Mouse (Mus musculus) layer of hippocampus, adult 9-11 months (tissue): ENCODE measurements around the gene Arhgap15.

Experiments
- DNase-seq: peaks from one replicate; pipeline ENCODE4 v3.0.0; 2022

The Arhgap15 gene

GRCm38 (mm10) chr2:44044088-44044487 is 295.5 kb downstream of the Arhgap15 start:
- DNase-seq: no peak

- DNase-seq: no peak
These were observed 296.0 kb downstream of the Arhgap15 start for GRCm38 (mm10) chr2:44044634-44045033.

DNA sequence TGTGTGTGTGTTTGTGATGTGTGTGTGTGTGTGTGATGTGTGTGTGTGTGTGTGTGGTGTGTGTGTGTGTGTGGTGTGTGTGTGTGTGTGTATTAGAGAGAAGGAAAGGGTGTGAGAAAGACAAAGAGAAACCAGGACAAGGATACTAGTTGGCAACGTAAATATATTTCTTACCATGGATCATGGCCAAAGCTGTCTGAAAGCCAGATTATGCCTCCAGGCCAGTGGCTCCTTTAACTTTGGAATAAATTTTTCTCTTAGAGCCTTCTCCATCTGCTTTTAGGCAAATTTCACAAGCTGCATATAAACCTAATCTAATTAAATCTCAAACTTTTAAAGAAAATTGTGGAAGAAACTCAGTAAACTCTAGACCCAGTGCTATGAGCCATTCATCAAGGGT is 296.6 kb downstream of the Arhgap15 start:
- no peak for DNase-seq

- DNase-seq: no peak
These were observed 311.7 kb downstream of the Arhgap15 start for GRCm38 (mm10) chr2:44060306-44060705.

DNA sequence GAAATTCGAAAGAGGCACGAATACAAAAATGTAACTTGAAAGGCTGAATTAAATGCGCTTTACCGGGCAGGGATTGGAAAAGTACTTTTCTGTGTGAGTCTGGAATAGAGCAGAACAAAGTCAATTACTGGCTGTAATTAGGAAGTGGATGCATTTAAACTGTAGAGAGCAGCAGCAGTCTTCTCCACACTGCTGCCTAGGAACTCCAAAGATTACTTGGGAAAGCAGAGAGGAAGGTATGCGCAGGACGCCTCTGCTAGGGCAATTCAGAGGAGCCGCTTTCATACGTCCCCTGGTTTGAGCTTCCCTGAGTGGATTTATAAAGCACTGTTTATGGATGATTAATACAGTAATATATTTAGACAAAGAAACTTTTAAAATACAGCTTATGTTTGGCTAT is 312.1 kb downstream of the Arhgap15 start:
- peak; percentile 38 for DNase-seq

GRCm38 (mm10) chr2:44065067-44065466 is 316.4 kb downstream of the Arhgap15 start:
- DNase-seq: no peak

- no peak for DNase-seq
These were observed 319.7 kb downstream of the Arhgap15 start for GRCm38 (mm10) chr2:44068151-44068840.

- peak; percentile 35 for DNase-seq
These were observed 320.3 kb downstream of the Arhgap15 start for GRCm38 (mm10) chr2:44068906-44069305.

DNA sequence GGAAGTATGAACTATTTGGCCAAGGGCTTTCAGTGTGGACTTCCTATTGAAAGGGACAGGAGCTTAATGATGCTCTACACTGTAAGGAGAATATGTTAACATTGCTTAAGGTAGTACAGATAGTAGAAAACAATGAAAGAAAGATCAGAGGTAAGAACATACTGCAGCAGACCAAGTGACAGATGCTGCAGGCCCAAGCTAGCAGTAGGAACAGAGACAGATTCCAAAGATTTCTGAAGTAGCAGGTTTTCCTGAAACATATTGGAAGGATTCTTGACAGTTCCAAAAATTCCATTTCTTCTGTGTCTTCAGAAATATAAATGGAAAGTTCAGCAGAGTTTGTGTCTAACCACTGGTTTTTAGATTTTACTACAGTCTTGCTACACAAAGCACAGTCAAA is 327.9 kb downstream of the Arhgap15 start:
- no peak for DNase-seq

DNA sequence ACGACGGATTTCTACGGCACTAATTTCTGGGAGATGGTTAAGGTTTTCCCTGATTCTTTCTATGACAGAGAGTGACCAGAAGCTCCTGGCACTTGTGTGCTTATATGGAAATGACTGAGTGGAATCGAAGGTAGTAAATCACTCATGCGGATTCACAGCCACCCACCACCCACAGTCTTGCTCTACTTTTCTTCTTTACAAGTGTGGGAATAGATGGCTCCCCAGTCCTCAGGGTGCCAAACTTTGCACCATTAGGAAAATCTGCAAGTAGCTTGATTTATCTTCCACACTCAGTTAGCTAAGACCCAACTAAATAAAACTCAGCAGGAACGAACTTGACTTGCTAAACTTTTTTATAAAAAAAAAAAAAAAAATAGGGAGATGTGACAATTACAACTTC is 331.9 kb downstream of the Arhgap15 start:
- DNase-seq: no peak

DNA sequence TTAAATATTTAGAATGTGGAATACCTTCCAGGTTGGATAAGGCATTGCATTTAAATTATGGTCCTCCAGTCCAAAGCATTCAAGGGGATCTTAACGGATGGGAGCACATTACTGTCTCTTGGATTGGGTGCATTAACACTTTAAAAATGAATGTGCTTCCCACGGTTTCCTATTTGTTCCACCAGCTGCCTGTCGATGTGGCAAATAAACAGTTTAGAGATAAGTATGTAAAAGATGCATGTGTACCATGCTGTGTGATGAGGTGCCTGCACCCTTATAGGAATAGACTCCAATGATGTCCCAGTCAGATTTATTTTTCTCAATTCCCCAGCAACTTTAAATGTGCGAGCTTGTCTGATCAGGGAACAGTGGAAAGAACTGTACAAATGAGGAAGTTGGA is 332.6 kb downstream of the Arhgap15 start:
- DNase-seq: no peak

DNA sequence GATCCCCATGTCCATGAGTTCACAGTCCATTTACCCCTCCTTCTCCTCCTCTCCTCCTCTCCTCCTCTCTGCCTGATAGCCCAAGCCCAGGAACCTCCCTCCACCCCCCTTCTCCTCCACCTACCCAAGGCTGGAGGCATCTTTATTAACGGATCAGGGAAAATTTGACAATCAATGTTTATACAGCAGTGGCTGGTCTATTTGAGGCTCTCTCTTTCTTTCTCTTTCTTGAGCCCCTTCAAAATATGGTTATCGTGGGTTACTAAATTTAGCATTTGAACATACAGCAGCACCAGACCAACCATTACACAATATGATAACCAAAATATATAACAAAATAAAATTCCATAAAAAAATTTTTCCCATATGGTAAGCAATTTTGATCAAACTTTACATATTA is 335.8 kb downstream of the Arhgap15 start:
- no peak for DNase-seq

DNA sequence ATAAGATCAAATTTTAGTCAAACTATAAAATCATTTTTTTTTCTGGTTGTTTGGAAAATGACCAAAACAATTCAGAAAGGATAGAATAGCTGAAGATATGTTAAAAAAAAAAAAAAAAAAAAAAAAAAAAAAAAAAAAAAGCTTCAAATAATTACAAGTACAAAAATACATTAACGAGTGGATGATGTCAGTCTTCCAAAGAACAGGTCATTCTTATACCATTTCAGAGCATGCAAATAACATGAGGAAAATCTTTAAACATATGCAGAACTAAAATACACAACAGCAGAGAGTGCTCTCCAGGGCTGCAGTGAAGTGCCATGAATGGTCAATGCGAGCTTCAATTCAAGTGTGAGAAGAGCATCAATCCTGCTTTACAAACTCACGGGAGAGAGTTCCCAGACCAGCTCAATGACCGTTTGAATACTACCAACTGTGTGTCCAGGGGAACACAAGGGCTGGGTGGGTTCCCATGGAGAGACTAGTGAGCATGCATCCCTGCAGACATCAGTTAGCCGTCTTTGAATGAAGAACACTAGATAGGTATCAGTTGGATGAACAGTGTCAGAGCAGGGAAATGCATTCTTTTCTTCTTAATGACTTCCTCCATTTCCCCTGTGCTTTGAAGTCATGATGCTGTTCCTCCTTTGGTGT is 337.9 kb downstream of the Arhgap15 start:
- DNase-seq: no peak

- no peak for DNase-seq
These were observed 349.9 kb downstream of the Arhgap15 start for GRCm38 (mm10) chr2:44098552-44098951.

GRCm38 (mm10) chr2:44102351-44102750 is 353.7 kb downstream of the Arhgap15 start:
- no peak for DNase-seq

GRCm38 (mm10) chr2:44103321-44103720 is 354.7 kb downstream of the Arhgap15 start:
- no peak for DNase-seq

GRCm38 (mm10) chr2:44103742-44104141 is 355.1 kb downstream of the Arhgap15 start:
- DNase-seq: no peak

DNA sequence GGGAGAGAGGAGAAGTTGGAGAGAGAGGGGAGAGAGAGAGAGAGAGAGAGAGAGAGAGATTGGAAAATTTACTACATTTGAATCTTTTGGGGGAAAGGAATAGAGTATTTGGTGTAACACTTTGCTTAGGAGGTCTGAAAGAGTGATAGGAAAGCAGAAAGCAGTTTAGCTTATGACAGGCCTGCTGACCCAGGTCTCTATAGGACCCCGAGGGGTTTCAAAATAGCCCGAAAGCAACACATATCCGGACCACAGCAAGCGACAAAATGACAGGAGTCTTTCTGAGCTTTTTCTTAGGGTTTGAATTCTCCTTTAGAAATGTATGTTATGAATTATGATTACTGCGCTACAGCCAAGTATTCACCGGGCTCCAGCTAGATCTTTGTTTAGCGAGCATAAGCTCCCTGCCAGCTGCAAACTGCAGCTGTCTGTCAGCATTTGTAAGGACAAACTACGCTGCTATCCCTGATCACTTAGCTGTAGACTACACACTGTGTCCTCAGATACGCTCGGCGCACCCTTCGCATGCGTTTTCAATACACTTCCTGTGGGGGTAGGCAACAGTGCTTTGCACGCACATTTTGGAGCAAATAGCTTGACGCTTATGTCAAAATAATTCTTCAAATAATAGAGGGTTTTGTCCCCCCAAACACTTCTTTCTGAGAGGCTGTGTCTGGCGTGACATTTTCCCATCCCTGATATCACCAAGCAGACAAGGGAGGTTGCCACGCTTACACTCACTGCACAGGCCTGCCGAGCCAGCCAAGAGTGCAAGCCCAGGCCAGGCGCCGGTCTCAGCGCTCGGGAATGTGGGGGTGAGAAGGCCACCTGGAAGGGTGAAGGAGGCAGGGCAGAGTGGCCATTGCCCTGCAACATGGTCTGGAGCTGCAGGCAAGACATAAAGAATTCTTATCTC is 355.9 kb downstream of the Arhgap15 start:
- peak; percentile 24 for DNase-seq

- DNase-seq: no peak
These were observed 356.6 kb downstream of the Arhgap15 start for GRCm38 (mm10) chr2:44105198-44105555.

DNA sequence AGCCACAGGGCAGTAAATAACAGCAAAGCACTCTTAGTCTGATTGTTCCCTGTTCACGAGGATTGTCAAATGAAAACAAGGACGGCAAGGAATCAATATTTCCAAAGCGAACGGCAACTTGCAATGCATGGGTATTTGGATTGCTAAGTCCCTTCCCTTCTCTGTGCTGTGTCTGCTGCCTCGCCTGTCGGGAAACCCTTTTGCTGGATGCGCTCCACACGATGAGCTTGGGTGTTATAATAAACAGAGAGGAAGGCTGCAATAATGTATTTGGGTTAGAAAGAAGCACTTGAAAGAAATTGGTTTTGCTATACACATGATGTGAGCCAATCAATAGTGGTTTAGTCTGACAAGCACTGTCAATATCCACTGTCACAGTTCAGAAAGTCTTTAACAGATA is 357.7 kb downstream of the Arhgap15 start:
- DNase-seq: no peak

DNA sequence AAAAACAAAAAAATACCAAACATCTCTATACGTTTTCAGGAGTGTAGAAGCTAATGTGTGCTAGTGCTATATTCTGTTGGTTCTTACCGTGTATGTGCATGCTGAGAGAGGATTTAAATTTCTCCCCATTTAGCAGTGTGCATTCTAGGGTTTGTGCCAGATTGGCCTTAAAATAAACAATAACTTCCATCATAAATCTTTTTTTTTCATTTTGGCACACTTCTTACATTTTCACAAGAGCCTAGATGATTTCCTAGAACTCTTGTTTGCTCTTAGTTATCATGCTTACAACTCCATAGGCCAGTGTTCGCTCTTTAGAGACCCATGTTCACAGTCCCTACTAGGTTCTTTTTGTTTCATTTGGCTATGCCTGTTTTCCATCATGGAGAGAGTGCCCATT is 362.7 kb downstream of the Arhgap15 start:
- no peak for DNase-seq

GRCm38 (mm10) chr2:44112990-44113798 is 364.6 kb downstream of the Arhgap15 start:
- DNase-seq: no peak

DNA sequence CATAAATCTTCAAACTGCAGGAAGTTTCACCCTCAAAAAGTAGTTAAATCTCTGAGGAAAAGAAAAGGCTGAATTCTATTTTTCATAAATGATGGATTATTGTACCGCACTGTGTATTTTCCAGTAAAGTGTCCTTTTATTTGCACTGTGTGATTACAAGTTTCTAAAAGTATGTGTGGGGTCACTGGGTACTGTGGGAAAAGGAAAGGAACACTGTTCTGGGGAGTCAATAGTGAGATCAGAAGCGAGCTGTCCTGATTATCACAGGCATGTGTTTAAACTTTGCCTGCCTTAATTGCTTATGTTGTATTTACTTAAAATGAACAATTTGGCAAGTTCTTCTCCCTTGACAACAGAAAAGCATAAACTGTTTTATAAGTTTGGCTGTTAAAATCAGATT is 365.7 kb downstream of the Arhgap15 start:
- DNase-seq: no peak
